Mouse (Mus musculus) liver, adult 2 months (tissue): ENCODE measurements around the gene Tent5c.

Experiments
- CTCF ChIP-seq: fragments of 200-500 bp; IDR thresholded peaks from 2 replicates; pipeline ENCODE4 v1.5.1; 2011; ENCODE audit warnings: low read depth, low read length, control low read depth
- POLR2A ChIP-seq: fragments of 200-500 bp; IDR thresholded peaks from 2 replicates; pipeline ENCODE4 v1.6.1; 2011; ENCODE audit warnings: low read length, control low read depth; ENCODE audit not compliant: insufficient read depth; ENCODE audit errors: extremely low read depth

GRCm38 (mm10) chr3:100421354-100421753 lies 67.8 kb downstream of the Tent5c start:
- TF ChIP-seq CTCF = no peak
- TF ChIP-seq POLR2A = no peak
